Mouse (Mus musculus) cerebellum, adult 18-20 months (tissue): ENCODE measurements at regions not wholly inside any gene's neighbourhood (a gene's known extent, or its start where the extent isn't known, plus 50 kb on each side); places are given as distances from the start of the nearest gene placed in this dataset.

Source experiments
- DNase-seq, 2 experiments: peaks; one replicate each; pipeline ENCODE4 v3.0.0; 2021

GRCm38 (mm10) chr3:52859266-52859825 is 157.7 kb downstream of the Cog6 start:
- DNase-seq = no peak

DNA sequence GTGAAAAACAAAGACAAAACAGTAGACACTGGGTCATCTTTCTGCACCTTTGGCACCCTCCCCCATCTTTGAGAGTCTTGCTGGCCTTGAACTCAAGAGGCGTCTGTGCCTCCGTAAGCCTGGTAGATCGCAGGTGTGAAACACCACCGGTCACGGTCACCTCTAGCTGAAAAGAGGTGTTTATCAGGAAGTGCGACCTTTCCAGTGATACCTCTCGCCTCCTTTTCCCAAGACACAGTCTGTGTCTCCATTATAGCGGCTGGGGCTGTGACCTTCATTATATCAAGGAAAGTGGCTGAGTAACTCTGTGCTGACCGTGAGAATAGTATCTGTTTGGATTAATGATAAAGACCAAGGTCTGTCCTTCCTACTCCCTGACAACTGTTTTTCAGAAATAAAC is 158.8 kb downstream of the Cog6 start:
- DNase-seq = no peak

- DNase-seq = no peak
These were observed 160.0 kb downstream of the Cog6 start for GRCm38 (mm10) chr3:52857076-52857475.

DNA sequence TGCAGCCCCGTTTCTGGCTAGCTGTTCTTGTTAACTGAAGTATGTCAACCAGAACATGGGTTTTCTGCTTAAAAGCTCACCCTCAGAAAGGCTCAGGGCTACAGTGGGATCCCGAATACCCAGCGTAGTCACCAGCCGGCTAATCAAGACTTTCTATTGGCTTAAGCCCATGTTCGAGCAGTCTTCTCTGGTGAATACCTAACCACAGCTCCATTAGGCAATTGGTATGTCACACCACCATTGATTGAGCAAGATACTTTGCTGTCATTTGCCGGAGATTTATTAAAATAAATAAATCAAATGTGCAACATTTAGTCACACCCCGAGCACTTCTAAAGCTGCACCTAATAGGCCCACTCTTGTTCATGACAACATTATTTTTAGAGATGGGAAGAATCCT is 162.5 kb downstream of the Cog6 start:
- DNase-seq = no peak

- DNase-seq = no peak
These were observed 163.9 kb downstream of the Cog6 start for GRCm38 (mm10) chr3:52853126-52853525.

GRCm38 (mm10) chr3:52845166-52845565 is 171.9 kb downstream of the Cog6 start:
- no peak for DNase-seq

DNA sequence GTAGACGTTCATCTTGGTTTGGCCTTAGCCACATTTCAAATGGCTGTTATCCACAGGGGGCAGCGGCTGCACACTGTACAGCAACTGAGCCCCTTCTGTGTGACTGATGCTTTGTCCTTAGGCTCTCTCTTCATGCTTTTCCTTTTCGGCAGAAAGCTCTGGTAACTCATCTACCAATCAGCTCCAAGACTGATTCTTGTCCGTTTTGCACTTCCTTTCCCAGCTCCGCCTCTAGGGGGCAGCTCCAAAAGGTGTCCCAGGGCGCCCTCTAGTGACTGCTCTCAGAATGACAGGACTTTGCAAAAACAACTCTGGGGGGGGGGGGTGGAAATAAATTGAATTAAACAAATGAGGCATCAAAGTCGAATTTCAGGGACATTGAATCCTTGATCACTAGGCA is 173.0 kb downstream of the Cog6 start:
- DNase-seq = peak; percentile 67 to 78

GRCm38 (mm10) chr3:52842866-52843425 is 174.1 kb downstream of the Cog6 start:
- DNase-seq = no peak

DNA sequence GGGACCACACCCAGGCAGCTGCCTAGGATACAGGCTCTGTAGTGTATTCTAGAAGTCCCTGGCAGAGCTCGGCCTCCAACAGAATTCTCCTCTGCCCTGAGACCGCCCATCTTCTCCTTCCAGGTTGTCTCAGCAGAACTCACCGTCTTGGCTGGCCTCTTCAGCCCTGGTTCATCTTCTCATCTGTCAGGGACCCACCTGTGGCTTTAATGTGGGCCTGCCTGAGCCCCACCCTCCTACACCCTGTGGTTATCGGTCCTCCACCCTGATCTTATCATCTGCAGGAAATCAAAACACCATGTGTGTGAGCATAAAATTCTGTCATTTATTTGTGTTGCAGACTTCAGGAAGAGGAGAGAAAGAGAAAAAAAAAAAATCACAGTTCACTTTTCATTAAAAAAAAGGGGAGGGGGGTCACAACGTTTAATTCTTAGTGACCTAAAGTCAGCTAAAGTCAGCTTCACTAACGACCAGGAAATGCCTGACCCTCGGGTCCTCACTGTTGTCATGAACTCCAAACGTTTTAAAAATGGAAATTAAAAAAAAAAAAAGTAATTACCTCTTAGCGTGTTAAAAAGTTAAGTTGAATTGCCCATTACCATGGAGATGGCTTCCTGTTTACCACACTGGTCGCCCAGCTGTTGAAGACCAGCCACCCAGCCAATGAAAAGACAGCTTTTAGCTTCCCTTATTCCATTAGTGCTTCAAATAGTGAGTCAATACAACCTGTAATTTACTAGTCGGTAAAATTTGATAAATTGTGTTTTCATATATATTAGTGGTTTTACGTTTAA is 176.7 kb downstream of the Cog6 start:
- DNase-seq = no peak

DNA sequence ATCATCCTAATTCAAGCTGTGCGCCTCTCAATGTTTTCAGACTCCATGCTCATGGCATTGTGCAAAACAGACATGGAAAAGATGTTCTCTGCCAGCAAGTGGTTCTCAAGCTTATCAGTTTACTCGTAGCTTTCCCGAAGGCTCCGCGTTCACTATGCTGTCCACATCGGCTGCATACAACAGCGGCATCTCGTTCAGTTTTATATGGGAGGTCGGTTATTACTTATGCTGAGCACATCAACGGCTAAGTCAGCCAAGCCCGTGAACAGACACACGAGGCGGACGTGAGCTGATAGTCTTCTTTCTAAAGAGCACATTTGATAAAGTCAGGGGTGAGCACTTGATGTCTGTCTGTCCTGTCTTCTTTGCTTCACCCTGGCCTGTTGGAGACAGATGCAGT is 179.0 kb downstream of the Cog6 start:
- DNase-seq = no peak

- no peak for DNase-seq
These were observed 179.5 kb downstream of the Cog6 start for GRCm38 (mm10) chr3:52837527-52837926.

DNA sequence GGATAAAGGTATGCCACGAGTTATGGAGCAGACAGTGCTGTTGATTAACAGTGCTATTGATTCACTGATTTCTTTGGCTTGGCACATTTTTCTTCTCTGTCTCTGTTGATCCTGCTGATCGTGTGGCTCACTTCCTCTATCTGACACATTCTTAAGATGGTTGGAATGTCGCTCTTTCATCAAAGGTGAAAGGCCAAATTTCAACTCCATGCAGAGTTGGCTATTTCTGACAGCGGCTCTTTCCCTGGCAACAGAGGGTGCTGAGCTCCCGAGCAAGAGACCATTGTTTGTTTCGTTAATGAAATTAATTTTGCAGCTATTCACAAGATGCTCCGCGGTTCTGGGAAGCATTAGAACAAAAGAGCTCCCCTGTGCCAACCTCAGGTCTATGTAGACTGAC is 180.3 kb downstream of the Cog6 start:
- no peak for DNase-seq

DNA sequence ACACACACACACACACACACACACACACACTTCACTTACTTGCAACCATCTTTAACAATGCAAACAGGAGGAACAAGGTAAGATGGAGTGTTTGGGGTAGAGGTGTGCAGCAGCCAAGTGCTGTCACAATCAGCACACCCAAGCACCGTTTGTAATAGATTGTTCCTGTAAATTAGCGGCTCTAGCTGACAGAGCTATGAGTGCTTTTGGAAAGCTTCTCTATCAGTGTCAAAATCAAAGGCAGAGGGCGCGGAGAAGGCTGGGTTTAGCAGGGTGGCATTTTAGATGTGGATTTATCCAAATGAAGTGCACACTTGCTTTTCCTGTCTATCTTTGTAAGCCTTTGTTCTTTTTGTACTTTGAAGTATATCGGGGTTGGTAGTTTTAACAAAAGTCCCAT is 184.6 kb downstream of the Cog6 start:
- DNase-seq = no peak

- DNase-seq = no peak
These were observed 185.1 kb downstream of the Cog6 start for GRCm38 (mm10) chr3:52831986-52832385.

GRCm38 (mm10) chr3:52830101-52830500 is 186.9 kb downstream of the Cog6 start:
- no peak for DNase-seq

GRCm38 (mm10) chr3:52829069-52829468 is 188.0 kb downstream of the Cog6 start:
- no peak for DNase-seq

DNA sequence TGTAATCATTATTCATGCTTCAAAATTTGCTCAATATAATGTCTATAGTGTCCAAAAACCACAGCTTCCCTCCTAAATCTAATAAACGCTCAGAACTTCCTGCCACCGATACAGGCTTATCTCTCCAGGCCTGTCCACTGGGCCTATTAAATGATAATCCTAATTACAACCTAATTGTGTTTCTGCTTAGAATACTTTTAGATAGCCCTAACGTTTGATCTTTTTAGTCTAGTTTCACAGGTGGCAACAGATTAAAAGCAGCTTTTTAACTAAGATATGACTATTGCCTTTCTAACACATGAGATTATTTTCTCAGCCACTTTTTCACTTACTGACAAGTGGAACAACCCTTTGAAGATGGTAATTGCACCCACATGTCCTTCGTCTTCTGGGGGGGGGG is 188.6 kb downstream of the Cog6 start:
- no peak for DNase-seq

DNA sequence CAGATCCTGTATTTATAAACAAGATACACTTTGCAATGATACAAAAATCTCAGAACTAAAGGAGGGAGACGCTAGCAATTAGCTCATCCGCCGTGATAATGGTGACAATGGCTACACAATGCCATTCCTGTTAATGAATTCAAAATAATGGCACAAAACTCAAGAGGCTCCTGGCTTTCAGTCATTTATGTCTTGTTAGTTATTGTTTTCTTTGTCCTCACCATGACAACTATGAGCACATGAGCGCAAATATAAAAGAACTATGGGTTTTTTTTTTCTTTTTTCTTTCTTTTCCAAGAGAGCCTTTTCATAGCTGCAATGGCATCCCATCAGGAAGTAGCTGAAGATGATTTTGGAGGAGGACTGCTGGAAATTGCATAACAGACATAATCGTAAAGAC is 194.2 kb downstream of the Cog6 start:
- DNase-seq = no peak

DNA sequence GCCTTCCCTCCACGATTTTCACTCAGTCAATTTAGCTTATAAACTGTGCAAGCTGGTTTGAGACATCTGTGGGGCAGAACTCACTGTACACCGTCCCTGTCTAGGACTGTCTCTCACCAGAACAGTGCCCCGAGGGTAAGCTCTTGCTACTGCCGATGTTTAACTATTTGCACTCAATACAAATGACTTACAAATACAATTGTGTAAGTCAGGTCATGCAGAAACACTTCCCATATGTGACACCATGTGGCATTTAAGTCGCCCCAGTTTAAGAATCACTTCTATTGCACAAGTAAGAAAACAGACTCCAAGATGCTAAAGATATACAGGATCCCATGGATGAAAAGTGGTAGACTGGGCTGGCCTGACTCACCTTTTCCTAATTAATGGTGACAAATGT is 195.6 kb downstream of the Cog6 start:
- DNase-seq = no peak

DNA sequence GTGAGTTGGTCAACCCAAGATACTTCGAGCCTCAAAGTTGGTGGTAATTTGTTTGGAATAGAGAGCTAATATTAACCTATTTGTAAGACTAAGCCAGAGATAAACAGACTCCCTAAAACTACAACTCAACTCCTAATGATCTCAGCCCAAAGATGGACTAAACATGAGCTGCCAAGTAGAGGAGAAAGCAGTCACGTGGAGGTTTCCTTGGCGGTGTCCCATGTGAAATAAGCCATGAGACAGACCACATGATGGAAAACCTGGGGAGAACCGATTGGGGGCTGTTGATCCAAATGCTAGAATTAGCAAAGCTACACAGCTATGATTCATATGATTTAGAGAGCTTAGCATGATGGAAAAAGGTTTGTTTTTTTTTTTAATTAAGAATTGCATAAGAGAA is 198.6 kb downstream of the Cog6 start:
- DNase-seq = no peak

DNA sequence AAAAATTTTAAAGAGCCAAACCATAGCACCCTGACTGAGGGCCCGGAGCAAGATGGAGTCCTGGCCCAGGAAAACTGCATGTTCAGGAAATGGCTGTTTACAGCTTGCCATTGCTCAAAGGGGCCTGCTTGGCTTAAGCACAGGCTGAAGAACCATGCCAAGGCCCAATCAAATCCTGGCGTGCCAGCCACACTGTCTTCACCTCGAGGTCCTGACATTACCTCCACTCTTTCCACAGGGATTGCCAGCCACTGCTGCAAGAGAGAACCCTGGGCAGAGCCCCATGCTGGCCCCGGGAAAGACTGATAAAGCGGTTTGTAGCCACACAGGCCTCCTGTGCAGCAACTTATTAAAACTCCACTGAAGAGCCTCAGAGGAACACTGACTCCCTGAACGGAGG is 199.6 kb downstream of the Cog6 start:
- no peak for DNase-seq

GRCm38 (mm10) chr3:52815497-52815896 is 201.5 kb downstream of the Cog6 start:
- no peak for DNase-seq

GRCm38 (mm10) chr3:52802324-52802723 is 214.7 kb downstream of the Cog6 start:
- no peak for DNase-seq

- no peak for DNase-seq
These were observed 215.6 kb downstream of the Cog6 start for GRCm38 (mm10) chr3:52801446-52801845.

- no peak for DNase-seq
These were observed 216.4 kb downstream of the Cog6 start for GRCm38 (mm10) chr3:52800673-52801072.
